Mouse (Mus musculus) left cerebral cortex, adult 6 months (tissue): ENCODE data around the gene 4930432K21Rik. TPM values are rescaled to one million over a fixed set of nuclear protein-coding genes. Genes with fewer than 3 reads are reported as not detected.

ENCODE experiments used
- long read RNA-seq, 2 experiments: library from polyadenylated mRNA; unstranded; transcript quantifications; one replicate each; pipeline ENCODE4 v2.0.0; 2019 to 2020
- polyA plus RNA-seq: library from polyadenylated mRNA; unstranded; fragments of <200 nt; fragmentation: Nextera tagmentation; gene quantifications from 2 replicates; pipeline ENCODE4 v1.2.3, GENCODE M21; 2021

The 4930432K21Rik gene
- polyA plus RNA-seq, result 1.2 and 2.5 TPM in 2 replicates
- long read RNA-seq, experiment 1, transcript 4930432K21Rik-202 (9 exons, 2,366 nt), result major isoform, 8 of 25 reads
- long read RNA-seq, experiment 1, partial matches to known transcripts, result 2 of 25 reads
- long read RNA-seq, experiment 1, other reads (novel, unspliced or antisense), result 13 of 25 reads
- long read RNA-seq, experiment 2, partial matches to known transcripts, result 1 of 5 reads
- long read RNA-seq, experiment 2, other reads (novel, unspliced or antisense), result 1 of 5 reads

DNA sequence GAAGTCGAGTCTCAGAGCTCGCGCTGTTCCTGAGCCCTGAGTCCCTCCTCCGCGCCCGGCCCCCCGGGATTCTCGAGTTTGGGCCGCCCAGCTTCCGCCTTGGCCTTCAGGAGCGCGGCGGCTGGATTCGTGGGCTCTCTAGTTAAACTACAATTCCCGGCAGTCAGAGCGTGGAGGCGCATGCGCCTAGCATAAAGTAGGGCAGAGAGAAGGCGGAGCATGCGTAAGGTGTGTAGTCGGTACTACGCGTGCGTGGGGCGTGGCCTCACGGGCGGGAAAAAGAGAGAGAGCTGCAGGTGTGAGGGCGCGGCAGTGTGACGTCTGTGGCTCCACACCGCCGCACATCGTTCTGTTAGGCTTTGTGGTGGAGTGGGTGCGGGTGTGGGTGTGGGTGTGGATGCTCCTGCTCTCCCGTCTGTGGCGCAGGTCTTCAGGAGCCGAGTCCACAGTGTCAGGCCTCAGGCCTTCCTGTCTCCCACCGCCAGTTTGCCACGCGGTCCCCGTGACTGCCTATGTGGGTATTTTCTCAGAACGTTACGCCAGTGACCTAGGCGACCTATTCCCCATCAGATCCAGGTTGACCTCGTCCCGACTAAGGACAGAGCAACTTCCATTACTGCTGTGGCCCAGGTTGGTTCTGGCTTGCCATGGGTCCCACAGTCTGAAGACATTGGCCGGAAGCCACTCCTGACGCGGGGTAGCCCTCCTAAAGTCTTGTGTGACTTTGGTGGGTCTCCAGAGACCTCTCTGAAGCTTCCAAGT is at the start of gene 4930432K21Rik, which contains the start of gene Cc2d1a:
Gene 4930432K21Rik (plus strand): TSS at position 257 of the 762 bp plus-strand sequence.
Gene Cc2d1a (minus strand): TSS at position 168 of the 762 bp plus-strand sequence.

DNA sequence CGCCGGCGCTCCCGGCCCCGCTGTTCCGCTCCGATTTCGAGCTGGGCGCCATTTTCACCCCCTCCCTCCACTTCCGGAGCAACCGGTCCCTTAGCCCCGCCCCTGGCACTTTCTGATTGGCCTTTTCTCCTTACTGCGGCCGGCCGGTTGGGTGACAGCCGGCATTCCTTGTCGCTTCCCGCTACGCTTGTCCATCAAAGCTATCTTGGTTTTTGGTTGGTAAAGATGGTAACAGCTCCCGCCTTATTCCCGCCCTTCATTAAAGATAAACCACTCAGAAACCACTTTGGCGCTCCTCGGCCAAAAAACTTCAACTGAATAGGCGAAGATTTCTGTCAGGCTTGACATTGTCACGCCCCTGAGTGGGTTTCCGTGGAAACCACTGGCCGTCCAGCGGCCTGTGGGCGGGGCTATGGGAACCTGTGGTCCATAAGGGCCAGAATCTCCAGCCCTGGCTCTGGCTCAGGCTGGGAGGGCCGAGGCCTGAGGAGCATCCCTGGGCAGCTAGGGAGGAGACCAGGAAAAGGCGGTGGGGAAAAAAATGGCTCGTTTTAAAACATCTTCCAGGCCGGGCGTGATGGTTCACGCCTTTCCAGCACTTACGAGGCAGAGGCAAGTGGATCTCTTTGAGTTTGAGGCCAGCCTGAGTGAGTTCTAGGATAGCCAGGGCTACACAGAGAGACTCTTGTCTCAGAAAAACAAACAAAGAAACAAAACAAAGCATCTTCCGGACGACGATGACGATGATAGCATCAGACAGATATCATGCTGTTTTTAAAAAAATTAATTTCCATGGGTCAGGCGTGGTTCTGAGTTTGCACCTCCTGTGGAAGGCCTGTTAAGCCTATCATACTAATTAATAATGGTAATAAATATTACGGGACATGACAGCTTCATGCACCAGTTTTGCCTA is 42.9 kb upstream of the 4930432K21Rik start, which contains the start of gene Dcaf15:
Gene Dcaf15 (minus strand): TSS at position 72 of the 913 bp plus-strand sequence.

DNA sequence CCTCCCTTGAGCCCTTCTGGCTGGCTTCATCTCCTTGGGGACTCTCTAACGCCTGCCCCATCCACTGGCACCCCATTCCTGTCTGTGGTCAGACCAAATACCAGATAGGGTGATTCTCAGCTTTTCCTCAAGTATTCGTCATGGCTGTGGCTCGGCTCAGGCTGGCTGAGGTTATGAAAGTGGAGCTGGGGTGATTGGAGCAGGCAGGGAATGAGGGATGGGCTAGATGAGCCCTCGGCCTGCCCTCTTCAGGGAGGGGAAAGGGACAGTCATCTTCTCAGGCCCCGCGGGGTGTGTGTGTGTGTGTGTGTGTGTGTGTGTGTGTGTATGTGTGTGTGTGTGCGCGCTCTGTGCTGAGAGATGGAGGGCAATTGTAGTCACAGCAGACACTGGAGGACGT is 22.2 kb upstream of the 4930432K21Rik start, which contains the start of gene Podnl1:
Gene Podnl1 (plus strand): TSS at position 334 of the 400 bp plus-strand sequence.

DNA sequence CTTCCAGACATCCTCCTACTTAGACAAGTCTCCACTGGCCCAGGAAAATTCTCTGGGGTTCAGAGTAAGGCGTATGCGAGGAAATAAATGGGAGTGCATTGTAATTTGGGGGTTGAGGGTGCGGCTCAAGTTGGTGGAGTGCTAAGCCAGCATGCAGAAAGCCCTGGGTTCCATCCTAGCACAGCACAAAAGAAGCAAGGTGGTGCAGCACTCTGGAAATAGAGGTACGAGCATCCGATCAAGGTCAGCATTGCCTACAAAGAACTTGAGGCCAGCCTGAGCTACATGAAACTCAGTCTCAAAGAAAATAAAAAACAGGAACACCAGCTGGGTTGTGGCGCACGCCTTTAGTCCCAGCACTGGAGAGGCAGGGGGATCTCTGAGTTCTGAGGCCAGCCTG is 37.3 kb downstream of the 4930432K21Rik start, which contains the start of gene Nanos3:
Gene Nanos3 (minus strand): TSS at position 101 of the 400 bp plus-strand sequence.

Other genes with a start within 250 kb of the 4930432K21Rik start
- 12.5 and 34.5 TPM in 2 replicates for gene Adgrl1, start 247.9 kb upstream of the 4930432K21Rik start, polyA plus RNA-seq
- 0.45 and 0.54 TPM in 2 replicates for gene Gm10644, start 192.8 kb upstream of the 4930432K21Rik start, polyA plus RNA-seq
- gene Asf1b, start 192.5 kb upstream of the 4930432K21Rik start, polyA plus RNA-seq, result 1.2 and 1.4 TPM in 2 replicates
- 95.3 and 258 TPM in 2 replicates for gene Prkaca, start 175.0 kb upstream of the 4930432K21Rik start, polyA plus RNA-seq
- 1.3 and 2.9 TPM in 2 replicates for gene Samd1, start 150.4 kb upstream of the 4930432K21Rik start, polyA plus RNA-seq
- gene 1700067K01Rik, start 146.5 kb upstream of the 4930432K21Rik start, polyA plus RNA-seq, result 0.38 and 0.40 TPM in 2 replicates
- gene 2210011C24Rik, start 135.9 kb upstream of the 4930432K21Rik start, polyA plus RNA-seq, result 2.4 and 2.6 TPM in 2 replicates
- gene Palm3, start 126.6 kb upstream of the 4930432K21Rik start, polyA plus RNA-seq, result 0.71 and 1.6 TPM in 2 replicates
- gene Il27ra, start 105.4 kb upstream of the 4930432K21Rik start, polyA plus RNA-seq, result 0.15 and 0.23 TPM in 2 replicates
- not detected in 2 replicates for gene Rln3, start 103.0 kb upstream of the 4930432K21Rik start, polyA plus RNA-seq
- 0.79 and 1.6 TPM in 2 replicates for gene Gm10643, start 82.9 kb upstream of the 4930432K21Rik start, polyA plus RNA-seq
- 1.5 and 2.0 TPM in 2 replicates for gene Rfx1, start 81.2 kb upstream of the 4930432K21Rik start, polyA plus RNA-seq
- gene Dcaf15, start 43.3 kb upstream of the 4930432K21Rik start, polyA plus RNA-seq, result 2.3 and 2.4 TPM in 2 replicates
- gene Podnl1, start 22.0 kb upstream of the 4930432K21Rik start, polyA plus RNA-seq, result 0.06 TPM in 1 of 2 replicates, not detected in the other
- 9.9 and 10.6 TPM in 2 replicates for gene Cc2d1a, start 89 bp upstream of the 4930432K21Rik start, polyA plus RNA-seq
- 4.0 and 5.1 TPM in 2 replicates for gene Nanos3, start 37.2 kb downstream of the 4930432K21Rik start, polyA plus RNA-seq
- 1.5 and 3.3 TPM in 2 replicates for gene Zswim4, start 89.0 kb downstream of the 4930432K21Rik start, polyA plus RNA-seq
- 458 and 479 TPM in 2 replicates for gene D8Ertd738e, start 101.7 kb downstream of the 4930432K21Rik start, polyA plus RNA-seq
- 8.4 and 14.3 TPM in 2 replicates for gene Mri1, start 109.3 kb downstream of the 4930432K21Rik start, polyA plus RNA-seq
- 22.3 TPM in 2 replicates for gene Ccdc130, start 122.4 kb downstream of the 4930432K21Rik start, polyA plus RNA-seq
- gene Cacna1a, start 240.4 kb downstream of the 4930432K21Rik start, polyA plus RNA-seq, result 4.9 and 9.3 TPM in 2 replicates